Mouse (Mus musculus) embryonic fibroblast, embryonic 13.5 days (primary cell): Measurements from ENCODE around the gene Dnmt3l. TPM values are rescaled to one million over a fixed set of nuclear protein-coding genes. Genes with fewer than 3 reads are reported as not detected.
A peak's percentile ranks its signal among the peaks of the same experiment; 100 is the strongest.

Source experiments
- H3K27ac ChIP-seq: 2 replicates; pipeline ENCODE4 v1.5.1; 2012; ENCODE audit warnings: low read length, control low read depth, inconsistent platforms; ENCODE audit not compliant: insufficient read depth
- H3K4me1 ChIP-seq: 2 replicates; pipeline ENCODE4 v1.6.1; 2011; ENCODE audit warnings: low read length; ENCODE audit not compliant: control insufficient read depth, insufficient read depth
- H3K4me3 ChIP-seq: 2 replicates; pipeline ENCODE4 v1.5.1; 2011; ENCODE audit warnings: mild to moderate bottlenecking, control low read depth, low read length; ENCODE audit not compliant: insufficient read depth
- CTCF ChIP-seq: IDR thresholded peaks from 2 replicates; pipeline ENCODE4 v1.5.1; 2011; ENCODE audit warnings: mild to moderate bottlenecking, control low read depth, low read length, moderate library complexity, borderline replicate concordance; ENCODE audit not compliant: insufficient read depth
- POLR2A ChIP-seq: IDR thresholded peaks from 2 replicates; pipeline ENCODE4 v1.6.1; 2011; ENCODE audit warnings: low read depth, mild to moderate bottlenecking, control low read depth, low read length, moderate library complexity
- polyA plus RNA-seq: library from polyadenylated mRNA; stranded (reverse); fragments of >200 nt; gene quantifications from 2 replicates; pipeline ENCODE4 v1.2.4, GENCODE M21; 2011; ENCODE audit warnings: low read depth; ENCODE audit not compliant: missing spikeins, insufficient read length

Dnmt3l gene
- polyA plus RNA-seq, result 0.45 and 1.6 TPM in 2 replicates

GRCm38 (mm10) chr10:78041647-78042046 is at the start of gene Dnmt3l:
Dnmt3l (plus strand) TSS chr10:78041947.
- TF ChIP-seq POLR2A (no peak), CTCF (no peak)
- Histone ChIP-seq H3K4me3 (no peak within 1 kb of the TSS), H3K4me1 (no peaks in the 10 kb centered on the region), H3K27ac (no peak within 1 kb of the TSS)

- Histone ChIP-seq H3K27ac (no peak overlapping the region), H3K4me3 (no peak overlapping the region), H3K4me1 (no peaks in the 10 kb centered on the region)
Measured at GRCm38 (mm10) chr10:77995639-77996038, 46.1 kb upstream of the Dnmt3l start.

GRCm38 (mm10) chr10:78000200-78000599 is 41.5 kb upstream of the Dnmt3l start:
- no peaks in the 10 kb centered on the region for H3K4me1 ChIP-seq
- no peak overlapping the region for H3K4me3 ChIP-seq
- TF ChIP-seq CTCF (no peak), POLR2A (no peak)
- H3K27ac ChIP-seq, result no peak overlapping the region

More at GRCm38 (mm10) chr10:77995639-77996038, 46.1 kb upstream of the Dnmt3l start:
- TF ChIP-seq POLR2A, result no peak
- no peak for TF ChIP-seq CTCF

GRCm38 (mm10) chr10:78001796-78002195 is 40.0 kb upstream of the Dnmt3l start:
- TF ChIP-seq POLR2A (no peak), CTCF (no peak)
- no peak overlapping the region for H3K4me3 ChIP-seq
- H3K27ac ChIP-seq, result no peak overlapping the region
- H3K4me1 ChIP-seq, result no peaks in the 10 kb centered on the region

GRCm38 (mm10) chr10:78002316-78002715 is 39.4 kb upstream of the Dnmt3l start:
- TF ChIP-seq POLR2A (no peak), CTCF (no peak)
- Histone ChIP-seq H3K27ac (no peak overlapping the region), H3K4me3 (no peak overlapping the region), H3K4me1 (no peaks in the 10 kb centered on the region; the same call in 1 of the 2 replicates)

- H3K27ac ChIP-seq, result no peak overlapping the region
Measured at GRCm38 (mm10) chr10:78004479-78005100, 37.2 kb upstream of the Dnmt3l start.

GRCm38 (mm10) chr10:78005791-78006438 is 35.8 kb upstream of the Dnmt3l start:
- peaks cover 2% of the 10 kb centered on the region; the same call in 1 of the 2 replicates for H3K4me1 ChIP-seq
- H3K4me3 ChIP-seq, result no peak overlapping the region
- no peak overlapping the region for H3K27ac ChIP-seq
- TF ChIP-seq POLR2A, result no peak
- TF ChIP-seq CTCF, result no peak

More at GRCm38 (mm10) chr10:78004479-78005100, 37.2 kb upstream of the Dnmt3l start:
- H3K4me1 ChIP-seq, result peaks cover 2% of the 10 kb centered on the region; the same call in 1 of the 2 replicates
- H3K4me3 ChIP-seq, result no peak overlapping the region
- TF ChIP-seq POLR2A (no peak), CTCF (no peak)

- TF ChIP-seq CTCF, result no peak
- TF ChIP-seq POLR2A, result no peak
- no peak overlapping the region for H3K4me3 ChIP-seq
- no peak overlapping the region for H3K27ac ChIP-seq
Measured at GRCm38 (mm10) chr10:78007203-78007602, 34.5 kb upstream of the Dnmt3l start.

GRCm38 (mm10) chr10:78008169-78008568 is 33.6 kb upstream of the Dnmt3l start:
- no peak overlapping the region for H3K27ac ChIP-seq
- peak overlapping the region; percentile 79 for H3K4me3 ChIP-seq
- no peak for TF ChIP-seq CTCF
- TF ChIP-seq POLR2A, result no peak
- H3K4me1 ChIP-seq, result peaks cover 2% of the 10 kb centered on the region; the same call in 1 of the 2 replicates

More at GRCm38 (mm10) chr10:78007203-78007602, 34.5 kb upstream of the Dnmt3l start:
- peaks cover 2% of the 10 kb centered on the region; the same call in 1 of the 2 replicates for H3K4me1 ChIP-seq

GRCm38 (mm10) chr10:78009184-78009944 is 32.4 kb upstream of the Dnmt3l start:
- Histone ChIP-seq H3K4me1 (peaks cover 2% of the 10 kb centered on the region; the same call in 1 of the 2 replicates), H3K27ac (peak overlapping the region; percentile 92), H3K4me3 (peak overlapping the region; percentile 79)
- TF ChIP-seq CTCF (peak; percentile 19; the same call in 1 of the 2 replicates), POLR2A (peak; percentile 83)

- TF ChIP-seq CTCF (no peak), POLR2A (no peak)
- peak within 1 kb of the TSS; percentile 92 for H3K27ac ChIP-seq
- peak within 1 kb of the TSS; percentile 79 for H3K4me3 ChIP-seq
- H3K4me1 ChIP-seq, result peaks cover 2% of the 10 kb centered on the region; the same call in 1 of the 2 replicates
Measured at GRCm38 (mm10) chr10:78009945-78010293, 31.8 kb upstream of the Dnmt3l start, which contains the start of gene Pfkl. Pfkl (minus strand) TSS chr10:78010083.
